Mouse (Mus musculus) bone marrow macrophage, adult 2 months (primary cell): ENCODE data around the gene Cx3cl1. TPM values are rescaled to one million over a fixed set of nuclear protein-coding genes. Genes with fewer than 3 reads are reported as not detected.

Experiments
- H3K27ac ChIP-seq: 2 replicates; pipeline ENCODE4 v1.5.1; 2012; ENCODE audit warnings: low read depth, low read length; ENCODE audit not compliant: insufficient read depth
- H3K4me1 ChIP-seq: 2 replicates; pipeline ENCODE4 v1.6.1; 2012; ENCODE audit warnings: low read length; ENCODE audit not compliant: control insufficient read depth, insufficient read depth
- H3K4me3 ChIP-seq: 2 replicates; pipeline ENCODE4 v1.5.1; 2012; ENCODE audit warnings: mild to moderate bottlenecking, low read length, moderate library complexity; ENCODE audit not compliant: insufficient read depth
- CTCF ChIP-seq: IDR thresholded peaks from 2 replicates; pipeline ENCODE4 v1.5.1; 2012; ENCODE audit warnings: low read depth, mild to moderate bottlenecking, low read length, moderate library complexity
- POLR2A ChIP-seq: IDR thresholded peaks from 2 replicates; pipeline ENCODE4 v1.6.1; 2012; ENCODE audit warnings: mild to moderate bottlenecking, low read depth, low read length, borderline replicate concordance
- polyA plus RNA-seq: library from polyadenylated mRNA; stranded (reverse); fragments of >200 nt; gene quantifications from 2 replicates; pipeline ENCODE4 v1.2.4, GENCODE M21; 2012; ENCODE audit not compliant: missing spikeins, insufficient read depth, insufficient read length

Cx3cl1 gene
- polyA plus RNA-seq, 1 experiment: 0.76 TPM

DNA sequence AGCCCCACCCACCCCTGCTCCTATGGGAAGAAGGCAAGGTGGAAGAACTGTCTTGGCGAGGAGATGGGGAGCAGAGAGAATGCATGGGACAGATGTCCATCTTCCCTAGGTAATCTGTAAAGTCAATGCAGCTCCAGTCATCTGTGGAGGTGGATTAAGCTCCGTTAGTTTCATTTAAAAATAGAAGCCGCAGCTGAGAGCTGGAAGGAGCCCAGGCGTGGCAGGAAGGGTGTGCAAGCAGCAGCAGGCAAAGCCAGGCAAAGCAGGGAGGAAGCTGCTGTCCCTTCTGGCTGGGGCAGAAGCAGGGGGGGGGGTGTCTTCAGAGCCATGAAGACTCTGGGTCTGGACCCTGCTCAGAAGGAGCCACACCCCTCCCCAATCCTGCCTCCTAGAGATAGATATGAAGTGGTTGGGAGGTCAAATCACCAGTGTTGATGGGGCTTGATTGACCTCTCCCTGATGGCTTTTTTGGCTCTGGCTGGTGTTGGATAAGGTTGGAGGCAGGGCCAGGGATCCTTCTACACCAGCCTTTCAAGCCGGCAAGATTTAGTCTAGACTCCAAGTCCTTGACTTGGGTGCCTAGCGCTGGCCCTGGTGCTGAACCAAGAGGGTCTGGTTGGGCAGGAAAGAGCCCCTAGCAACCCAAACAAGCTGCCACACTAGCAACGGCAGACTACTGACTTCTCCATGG is 28.6 kb downstream of the Cx3cl1 start:
- Histone ChIP-seq H3K4me1 (peaks cover 13% of the 10 kb centered on the region), H3K4me3 (no peak overlapping the region), H3K27ac (no peak overlapping the region)
- no peak for TF ChIP-seq CTCF
- TF ChIP-seq POLR2A: no peak

DNA sequence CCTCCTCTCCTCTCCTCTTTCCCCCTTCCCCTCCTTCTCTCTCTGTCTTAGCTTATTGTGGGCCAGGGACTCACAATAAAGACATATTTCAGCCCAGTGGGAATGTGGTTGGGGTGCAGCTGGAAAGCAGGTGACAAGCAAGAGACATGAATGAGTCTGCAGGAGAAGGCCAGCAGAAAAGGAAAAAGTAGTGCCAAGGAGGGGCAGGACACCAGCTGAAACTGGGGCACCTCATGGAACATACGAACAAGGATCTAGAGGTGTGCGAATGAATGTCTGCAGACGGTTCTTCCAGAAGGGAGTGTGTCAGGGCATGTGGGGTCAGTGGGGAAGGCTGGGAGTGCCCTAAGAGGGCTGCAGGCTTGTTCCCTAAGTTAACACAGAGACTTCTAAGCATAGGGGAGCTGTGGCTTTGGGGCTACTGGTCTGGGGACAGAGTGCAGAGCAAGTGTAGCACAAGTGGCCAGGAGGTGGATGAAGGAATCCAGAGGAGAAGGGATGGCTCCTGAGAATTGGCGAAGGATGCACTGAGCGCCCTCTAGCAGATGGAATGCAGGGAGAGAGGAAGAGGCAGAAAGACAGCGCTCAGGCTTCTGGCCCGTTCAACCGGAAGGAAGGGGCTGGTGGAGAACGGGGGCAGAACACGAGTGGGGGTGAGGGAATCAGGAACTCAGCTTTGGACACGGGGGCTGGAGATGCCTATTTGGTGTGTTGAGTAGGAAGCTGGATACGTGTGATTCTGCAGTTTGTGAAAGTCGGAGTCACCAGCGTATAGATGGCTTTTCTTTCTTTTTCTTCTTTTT is 29.7 kb downstream of the Cx3cl1 start:
- TF ChIP-seq POLR2A: no peak
- TF ChIP-seq CTCF: no peak
- Histone ChIP-seq H3K4me1 (peaks cover 13% of the 10 kb centered on the region), H3K27ac (no peak overlapping the region), H3K4me3 (peak overlapping the region; percentile 9; the same call in 1 of the 2 replicates)

- TF ChIP-seq POLR2A (no peak), CTCF (no peak)
- Histone ChIP-seq H3K4me3 (no peak overlapping the region), H3K4me1 (peaks cover 13% of the 10 kb centered on the region), H3K27ac (no peak overlapping the region)
These were observed 30.6 kb downstream of the Cx3cl1 start for GRCm38 (mm10) chr8:94802375-94802774.

DNA sequence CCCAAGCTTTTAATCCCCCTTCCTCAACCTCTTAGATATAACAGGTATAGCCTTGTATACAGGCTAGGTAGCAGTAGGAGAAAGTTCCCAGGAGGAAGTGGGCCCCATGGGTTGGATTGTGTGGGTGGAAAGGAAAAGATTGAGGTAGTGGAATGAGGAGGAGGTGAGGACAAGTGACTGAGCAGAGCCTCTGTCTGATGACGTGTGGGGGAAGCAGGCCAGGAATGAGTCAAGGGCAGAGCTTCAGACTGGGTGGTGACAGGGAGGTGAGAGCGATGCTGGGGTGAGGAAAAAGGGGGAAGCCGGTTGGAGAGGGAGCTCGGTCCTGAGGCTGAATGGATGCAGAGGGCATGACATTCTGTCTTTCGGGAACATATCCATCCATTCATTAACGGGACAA is 31.7 kb downstream of the Cx3cl1 start:
- Histone ChIP-seq H3K4me3 (no peak overlapping the region), H3K4me1 (peaks cover 13% of the 10 kb centered on the region), H3K27ac (no peak overlapping the region)
- no peak for TF ChIP-seq CTCF
- TF ChIP-seq POLR2A: no peak

- Histone ChIP-seq H3K27ac (no peak overlapping the region), H3K4me3 (no peak overlapping the region), H3K4me1 (peaks cover 13% of the 10 kb centered on the region)
- no peak for TF ChIP-seq POLR2A
- TF ChIP-seq CTCF: no peak
These were observed 32.9 kb downstream of the Cx3cl1 start for GRCm38 (mm10) chr8:94804546-94805340.

DNA sequence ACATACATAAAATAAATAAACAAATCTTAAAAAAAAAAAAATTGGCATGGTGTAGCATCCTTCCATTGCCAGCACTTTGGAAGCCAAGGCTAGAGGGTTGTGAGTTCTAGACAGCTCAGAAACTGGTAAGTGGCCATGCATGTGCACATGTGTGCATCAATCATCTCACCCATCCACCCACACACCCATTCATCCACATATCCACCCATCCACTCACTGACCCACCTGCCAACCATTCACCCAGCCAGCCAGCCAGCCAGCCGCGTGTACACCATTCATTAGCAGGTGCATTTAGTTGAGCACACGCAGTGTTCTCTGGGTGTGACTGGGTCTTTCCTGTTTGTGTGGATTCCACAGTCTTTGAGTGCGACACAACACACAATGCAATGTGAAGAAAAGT is 34.0 kb downstream of the Cx3cl1 start:
- no peak overlapping the region for H3K27ac ChIP-seq
- TF ChIP-seq POLR2A (no peak), CTCF (no peak)
- peaks cover 13% of the 10 kb centered on the region for H3K4me1 ChIP-seq
- H3K4me3 ChIP-seq: no peak overlapping the region

- no peak overlapping the region for H3K27ac ChIP-seq
- no peak overlapping the region for H3K4me3 ChIP-seq
- peaks cover 6% of the 10 kb centered on the region for H3K4me1 ChIP-seq
- no peak for TF ChIP-seq CTCF
These were observed 35.7 kb downstream of the Cx3cl1 start for GRCm38 (mm10) chr8:94807506-94807905.

GRCm38 (mm10) chr8:94808372-94808771 is 36.6 kb downstream of the Cx3cl1 start:
- Histone ChIP-seq H3K4me3 (no peak overlapping the region), H3K4me1 (peaks cover 6% of the 10 kb centered on the region), H3K27ac (no peak overlapping the region)
- TF ChIP-seq POLR2A (no peak), CTCF (no peak)

DNA sequence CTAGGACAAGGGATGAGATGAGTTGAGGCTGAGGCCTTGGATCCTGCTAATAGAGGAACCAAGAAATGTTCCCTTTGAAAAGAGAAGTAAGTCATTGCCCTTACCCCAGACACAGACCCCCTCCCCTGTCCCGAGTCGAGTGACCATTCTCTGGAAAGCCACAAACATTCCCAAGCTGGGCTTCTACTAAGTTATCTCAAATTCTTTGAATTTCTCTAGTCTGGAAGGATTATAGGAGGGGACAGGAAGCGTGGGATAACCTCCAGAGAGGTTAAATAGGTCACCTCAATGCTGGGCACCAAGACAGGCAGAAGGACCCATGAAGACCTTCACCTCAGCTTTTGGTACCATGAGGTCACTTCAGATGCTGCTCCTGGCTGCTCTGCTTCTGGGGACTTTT is 38.3 kb downstream of the Cx3cl1 start, which contains the start of gene Ccl17:
TSS of gene Ccl17 (plus strand) at position 301 of the 400 bp plus-strand sequence.
- Histone ChIP-seq H3K4me1 (peaks cover 3% of the 10 kb centered on the region; the same call in 1 of the 2 replicates), H3K27ac (no peak within 1 kb of the TSS), H3K4me3 (no peak within 1 kb of the TSS)
- TF ChIP-seq CTCF (no peak), POLR2A (no peak)
